Mouse (Mus musculus) frontal cortex, adult 2 months (tissue): ENCODE data around the gene Amdhd1. TPM values are rescaled to one million over a fixed set of nuclear protein-coding genes. Genes with fewer than 3 reads are reported as not detected.

Source experiments
- DNase-seq, 2 experiments: peaks; one replicate each; pipeline ENCODE4 v3.0.0; 2022; ENCODE audit warnings: low spot score in 1 of 2; ENCODE audit errors: extremely low spot score in 1 of 2
- polyA plus RNA-seq: library from polyadenylated mRNA; depleted of rRNA; stranded (reverse); fragments of >200 nt; gene quantifications from 2 replicates; pipeline ENCODE4 v1.2.3, GENCODE M21; 2012

The Amdhd1 gene
- polyA plus RNA-seq, 1 experiment: 0.16 TPM

DNA sequence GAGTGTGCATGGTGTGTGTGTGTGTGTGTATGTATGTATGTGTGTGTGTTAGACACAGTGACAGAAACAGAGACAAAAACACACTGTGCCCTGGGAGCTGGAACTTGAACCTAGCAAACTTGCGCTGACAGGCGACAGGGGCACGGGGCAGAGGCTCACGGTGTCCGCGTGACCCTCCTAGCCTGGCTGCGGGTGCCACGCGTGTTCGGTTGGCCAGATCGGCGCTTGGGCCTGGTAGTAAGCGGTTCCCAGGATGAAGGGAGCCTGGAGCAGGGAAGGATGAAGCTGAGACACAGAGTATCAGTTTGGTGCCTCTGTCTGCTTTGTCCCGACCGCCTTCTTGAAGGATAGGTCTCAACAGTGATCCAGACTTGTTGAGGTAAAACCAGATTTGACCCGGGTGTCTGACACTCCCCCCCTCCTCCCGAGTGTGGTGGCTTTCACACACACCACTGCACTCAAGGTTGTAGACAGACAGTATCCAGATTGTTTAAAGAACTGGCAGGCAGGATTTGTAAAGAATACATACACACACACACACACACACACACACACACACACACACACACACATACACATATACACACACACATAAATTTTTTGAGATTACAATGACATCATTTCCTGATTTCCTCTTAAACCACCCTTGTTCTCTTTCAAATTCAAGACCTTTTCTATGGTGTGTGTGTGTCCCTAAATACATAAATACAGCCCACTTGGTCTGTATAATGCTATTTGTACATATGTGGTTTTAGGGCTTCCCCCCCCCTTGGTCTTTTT is 788 bp upstream of the Amdhd1 start, which contains the start of gene Ccdc38:
Gene Ccdc38, plus strand, starts transcription at position 202 of the 780 bp plus-strand sequence.
- DNase-seq: no peak

DNA sequence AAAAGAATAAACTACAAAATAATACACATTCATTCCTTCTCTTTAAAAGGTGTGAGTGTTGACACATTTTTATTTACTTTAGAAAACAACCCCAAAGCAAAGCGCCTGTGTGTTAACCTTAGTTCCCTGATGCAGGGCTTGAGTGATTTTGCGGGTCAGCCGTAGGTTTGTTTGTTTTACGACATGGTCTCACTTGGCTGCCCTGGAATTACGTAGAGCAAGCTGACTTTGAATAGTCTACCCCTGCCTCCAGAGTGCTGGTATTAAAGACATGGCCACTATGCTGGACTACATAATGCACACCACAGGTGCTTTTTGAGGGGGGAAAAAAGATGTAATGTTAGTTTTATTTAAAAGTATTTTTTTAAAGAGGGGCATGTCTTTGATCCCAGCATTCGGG is 1.0 kb downstream of the Amdhd1 start:
- DNase-seq: no peak

- no peak for DNase-seq
These were observed 1.5 kb downstream of the Amdhd1 start for GRCm38 (mm10) chr10:93538287-93538686.

- DNase-seq: no peak
These were observed 14.5 kb downstream of the Amdhd1 start for GRCm38 (mm10) chr10:93525329-93525728.

- DNase-seq: no peak
These were observed 18.8 kb downstream of the Amdhd1 start for GRCm38 (mm10) chr10:93520994-93521393.

DNA sequence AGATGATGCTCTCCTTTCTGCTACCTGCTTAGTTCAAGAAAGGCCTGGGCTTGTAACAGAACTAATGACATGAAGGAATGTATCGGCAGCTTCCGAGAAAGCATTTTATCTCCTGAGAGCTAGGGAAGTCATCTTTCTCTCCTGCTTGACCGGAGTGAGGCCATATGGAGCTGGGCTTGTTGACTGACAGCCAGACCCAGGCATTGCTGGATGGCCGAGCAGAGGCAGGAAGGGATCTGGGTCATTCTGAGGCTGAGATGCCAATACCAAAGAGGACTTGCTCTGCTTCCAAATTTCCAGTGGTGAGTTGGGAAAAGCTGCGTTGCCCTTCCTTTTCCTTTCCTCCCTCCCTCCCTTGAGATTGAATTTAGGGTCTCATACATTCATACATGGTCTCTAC is 20.1 kb downstream of the Amdhd1 start:
- no peak for DNase-seq

GRCm38 (mm10) chr10:93519159-93519558 is 20.7 kb downstream of the Amdhd1 start:
- DNase-seq: no peak

DNA sequence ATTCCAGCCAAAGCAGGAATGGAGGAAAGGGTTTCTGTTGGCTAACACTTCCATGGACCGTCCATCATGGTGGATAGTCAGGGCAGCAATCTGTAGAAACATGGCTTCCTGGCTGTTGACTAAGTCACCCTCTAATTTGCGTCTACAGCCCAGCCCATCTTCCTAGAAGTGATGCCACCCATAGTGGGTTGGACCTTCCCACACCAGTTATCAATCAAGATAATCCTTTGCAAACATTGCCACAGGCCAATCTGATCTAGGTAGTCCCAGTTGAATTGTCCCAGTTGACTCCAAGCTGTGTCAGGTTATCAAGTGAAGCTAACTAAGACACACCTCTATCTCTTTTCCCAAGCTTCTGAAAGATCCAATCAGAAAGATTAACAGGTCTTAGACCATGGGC is 21.2 kb downstream of the Amdhd1 start:
- DNase-seq: no peak

DNA sequence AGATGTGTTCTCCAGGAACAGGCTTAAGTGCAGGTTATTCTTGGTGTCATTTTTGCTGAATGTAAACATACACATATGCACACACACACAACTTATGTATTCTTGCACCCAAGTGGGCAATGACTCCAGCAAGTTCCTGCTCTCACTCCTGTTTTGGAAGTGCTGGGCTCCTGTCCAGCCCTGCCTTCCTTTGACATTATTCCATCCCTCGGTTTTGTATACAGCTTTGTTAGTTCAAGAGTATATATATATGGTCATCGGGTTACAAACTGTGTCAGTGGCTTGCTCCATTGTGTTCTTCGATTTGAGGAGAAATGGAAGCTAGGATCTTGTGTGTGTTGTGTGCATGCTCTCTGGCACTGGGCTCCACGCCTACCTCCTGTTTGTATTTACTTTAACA is 21.6 kb downstream of the Amdhd1 start:
- DNase-seq: no peak

GRCm38 (mm10) chr10:93517754-93518153 is 22.1 kb downstream of the Amdhd1 start:
- DNase-seq: no peak

- no peak for DNase-seq
These were observed 23.9 kb downstream of the Amdhd1 start for GRCm38 (mm10) chr10:93515927-93516326.

DNA sequence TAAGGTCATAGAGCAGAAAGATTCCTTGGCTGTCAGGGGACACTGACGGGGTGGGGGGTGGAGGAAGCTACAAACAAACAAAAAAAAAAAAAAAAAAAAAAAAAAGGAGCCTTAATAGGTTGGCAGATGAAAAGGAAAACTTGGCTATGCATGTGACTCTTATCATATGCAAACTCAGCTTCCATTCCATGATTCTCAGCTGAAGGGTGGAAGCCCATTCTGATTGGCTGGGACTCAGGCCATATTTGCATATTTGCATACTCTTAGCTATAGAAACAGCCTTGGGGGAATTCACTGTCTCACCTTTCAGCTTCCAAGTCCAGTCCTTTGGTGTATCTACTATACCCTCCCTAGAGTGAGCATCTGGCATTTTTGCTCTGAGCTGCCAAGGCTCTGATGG is 24.4 kb downstream of the Amdhd1 start:
- DNase-seq: no peak

DNA sequence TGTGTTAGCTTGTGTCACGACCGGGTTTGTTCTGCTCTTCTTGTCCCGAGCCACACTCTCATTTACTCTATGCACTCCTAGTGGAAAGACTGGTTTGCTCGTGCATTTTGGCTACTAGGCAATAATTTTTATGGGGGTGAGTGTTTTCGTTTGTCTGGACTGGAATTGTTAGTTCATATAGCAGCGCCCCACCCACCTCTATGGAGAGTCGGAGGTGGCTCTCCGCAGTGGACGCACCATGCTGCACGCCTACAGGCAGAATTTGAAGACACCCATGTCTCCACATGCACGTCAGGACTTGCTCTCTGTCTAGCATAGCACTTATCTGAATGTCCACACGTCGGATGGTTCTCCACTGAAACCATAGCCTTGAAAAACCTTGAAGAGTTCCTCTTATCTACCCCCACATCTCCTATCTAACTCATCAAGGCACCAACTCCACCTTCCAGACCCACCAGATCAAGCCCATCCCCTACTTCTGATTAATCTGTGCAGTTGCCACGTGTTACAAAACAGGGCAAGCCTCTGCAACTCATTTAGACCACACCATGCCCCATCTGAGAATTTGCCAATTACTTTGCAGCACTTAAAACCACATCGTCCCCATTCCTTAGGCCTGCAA is 30.2 kb downstream of the Amdhd1 start:
- DNase-seq: no peak

- DNase-seq: no peak
These were observed 31.4 kb downstream of the Amdhd1 start for GRCm38 (mm10) chr10:93508383-93508970.

GRCm38 (mm10) chr10:93501346-93501745 is 38.5 kb downstream of the Amdhd1 start:
- no peak for DNase-seq

DNA sequence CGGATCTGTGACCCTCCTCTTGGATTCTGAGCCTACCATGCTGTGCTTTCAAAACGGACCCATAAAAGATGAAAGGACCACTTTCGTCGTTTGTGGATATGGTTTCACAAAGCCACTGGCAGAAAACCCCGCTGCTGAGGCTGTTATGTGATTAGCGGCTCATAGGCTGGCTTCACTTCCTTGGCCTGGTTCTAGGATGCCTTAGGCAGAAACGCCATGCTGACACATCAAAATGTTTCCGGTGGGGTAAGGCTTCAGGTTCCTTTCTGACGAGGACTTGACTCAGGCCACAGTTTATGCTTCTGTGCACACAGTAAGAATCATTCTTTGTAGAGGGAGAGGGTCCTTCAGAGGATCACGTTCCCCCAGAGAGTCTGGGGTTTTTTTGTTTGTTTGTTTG is 39.0 kb downstream of the Amdhd1 start:
- DNase-seq: no peak

DNA sequence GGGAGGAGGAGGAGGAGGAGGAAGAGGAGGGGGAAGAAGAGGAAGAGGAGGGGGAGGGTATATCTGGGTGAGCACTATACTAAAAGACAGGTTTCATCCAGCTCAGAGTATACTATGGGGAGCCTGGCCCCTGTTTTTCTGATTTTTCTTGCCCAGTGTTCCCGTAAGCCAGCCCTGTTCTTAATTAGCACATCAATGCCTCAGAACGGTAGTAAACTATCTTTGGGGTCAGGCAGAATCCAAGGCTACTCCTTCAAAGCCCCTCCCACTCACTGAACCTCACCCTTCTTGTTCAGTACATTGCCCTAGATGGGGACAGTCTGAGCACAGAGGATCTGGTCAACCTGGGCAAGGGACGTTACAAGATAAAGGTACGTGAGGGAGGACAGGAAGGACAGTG is 49.4 kb downstream of the Amdhd1 start:
- no peak for DNase-seq

DNA sequence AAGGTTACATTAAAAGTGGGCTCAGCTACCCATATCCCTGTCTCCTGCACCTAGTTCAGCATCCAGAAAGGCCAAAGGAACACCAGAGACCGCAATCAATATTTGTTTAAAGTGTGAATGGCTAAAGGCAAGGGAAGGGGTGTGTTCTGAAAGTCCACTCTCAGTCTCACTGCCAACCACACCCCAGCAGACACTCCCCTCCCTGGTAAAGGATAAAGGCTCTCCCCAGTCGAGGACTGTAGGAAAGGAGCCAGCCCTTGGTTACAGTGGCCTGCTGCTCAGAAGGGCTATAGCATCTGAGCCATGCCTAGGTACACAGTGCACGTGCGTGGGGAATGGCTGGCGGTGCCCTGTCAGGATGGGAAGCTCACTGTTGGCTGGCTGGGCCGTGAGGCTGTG is 51.0 kb downstream of the Amdhd1 start:
- no peak for DNase-seq

DNA sequence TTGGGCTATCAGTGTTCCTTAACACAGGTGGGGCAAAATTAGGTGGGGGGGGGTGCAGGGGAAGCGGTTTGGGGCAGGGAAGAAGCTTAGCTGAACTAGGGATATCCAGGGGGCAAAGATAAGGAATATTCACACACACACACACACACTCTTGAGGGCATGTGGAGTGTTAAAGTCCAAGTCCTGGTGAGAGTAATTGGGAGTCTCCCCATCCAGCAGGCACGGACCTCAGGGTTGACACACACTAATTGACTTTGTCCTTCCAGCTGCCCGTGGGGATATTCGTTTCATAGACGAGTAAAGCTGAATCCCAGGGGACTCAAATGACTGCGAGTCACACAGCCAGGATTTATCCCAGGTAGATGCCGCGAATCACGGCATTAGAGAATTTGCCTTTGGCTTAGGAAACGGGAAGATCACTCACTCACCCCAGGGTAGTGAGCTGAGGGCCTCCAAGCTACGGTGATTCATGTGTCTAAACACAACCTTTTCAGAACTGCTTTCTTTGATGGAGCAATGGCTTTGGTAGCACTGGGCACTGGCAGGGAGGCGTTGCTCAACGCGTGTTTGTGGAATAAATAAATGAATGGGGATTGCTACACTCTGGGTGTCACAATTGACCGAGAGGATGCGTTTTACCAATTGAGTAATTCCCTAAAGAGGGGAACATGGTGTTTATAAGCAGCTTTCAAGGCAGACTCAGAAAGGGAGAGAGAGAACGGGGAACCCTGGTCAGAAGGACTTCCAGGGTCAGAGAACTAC is 51.6 kb downstream of the Amdhd1 start, which contains the start of gene Hal:
Gene Hal, plus strand, starts transcription at position 703 of the 762 bp plus-strand sequence.
- DNase-seq: no peak

- DNase-seq: peak; percentile 16 to 79
These were observed 53.2 kb downstream of the Amdhd1 start for GRCm38 (mm10) chr10:93486622-93487021.
